Mouse (Mus musculus) natural killer cell, adult 2 months (primary cell): Measurements from ENCODE around the gene Zbtb32.

Experiments used
- DNase-seq, 2 experiments: peaks; one replicate each; pipeline ENCODE4 v3.0.0; 2022; ENCODE audit warnings: low spot score in 2 of 2

Zbtb32 gene

GRCm38 (mm10) chr7:30540572-30540971 lies 58.1 kb downstream of the Zbtb32 start:
- no peak for DNase-seq
